29 mouse cellular contexts compared by ENCODE assay signal in the genomic region with DNA sequence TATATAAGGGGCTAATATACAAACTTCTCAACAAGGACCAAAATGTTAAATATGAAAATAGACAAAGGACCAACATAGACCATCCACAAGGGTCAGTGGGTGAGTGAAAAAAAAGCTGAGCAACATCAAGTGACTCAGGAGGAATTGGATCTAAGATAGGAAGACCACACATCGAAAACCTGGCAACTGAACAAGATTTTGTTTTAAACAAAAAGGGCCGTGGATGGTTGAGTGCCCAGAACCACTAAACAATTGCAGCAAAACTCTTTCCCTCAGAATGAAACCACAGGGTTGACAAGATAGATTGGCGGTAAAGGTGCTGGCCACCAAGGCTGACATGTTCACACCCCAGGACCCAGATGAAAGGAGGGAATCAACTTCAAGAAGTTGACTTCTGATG.
DNase-seq lines count a peak whose midpoint lies in the region; ATAC-seq and TF ChIP-seq lines count a peak whose summit lies in the region.
"Had no signal": no experiment of that assay in that cellular context is flagged by ENCODE, and none has a peak within 500 bp of the region (broad histone marks: within the 10 kb centered on the region; RNA-seq: fewer than 3 reads in every experiment).

No protein-coding gene starts in this region.

- H3K4me3 ChIP-seq in midbrain, embryonic 11.5 days (ENCODE audit: low read depth, low read length) = no peak overlapping the region
- no peak overlapping the region for H3K4me3 ChIP-seq in midbrain, embryonic 10.5 days
- no peak overlapping the region for H3K4me3 ChIP-seq in C2C12 (ENCODE audit: insufficient read depth, poor library complexity, severe bottlenecking)
- H3K4me3 ChIP-seq: embryonic facial prominence, embryonic 12.5 days; embryonic facial prominence, embryonic 15.5 days; gastrocnemius, adult 2 months; heart, embryonic 10.5 days; heart, embryonic 13.5 days had no signal

- no peaks in the 10 kb centered on the region for H3K27me3 ChIP-seq in midbrain, embryonic 11.5 days (ENCODE audit: control insufficient read depth, insufficient read depth, low read length)
- H3K27me3 ChIP-seq in midbrain, embryonic 10.5 days (ENCODE audit: low read depth, poor library complexity, severe bottlenecking) = no peaks in the 10 kb centered on the region
- no peaks in the 10 kb centered on the region for H3K27me3 ChIP-seq in C2C12 (ENCODE audit: control insufficient read depth, insufficient read depth, insufficient read length)
- no peaks in the 10 kb centered on the region for H3K27me3 ChIP-seq in Patski
- H3K27me3 ChIP-seq: embryonic facial prominence, embryonic 12.5 days; embryonic facial prominence, embryonic 15.5 days; heart, embryonic 13.5 days had no signal

- CTCF ChIA-PET in Patski (lab: Charles Lee) = no interaction called here

- H3K9me3 ChIP-seq in midbrain, embryonic 11.5 days (ENCODE audit: control insufficient read depth, low read length) = no peaks in the 10 kb centered on the region
- H3K9me3 ChIP-seq in midbrain, embryonic 10.5 days (replicated peaks) = no peaks in the 10 kb centered on the region
- H3K9me3 ChIP-seq: embryonic facial prominence, embryonic 12.5 days; embryonic facial prominence, embryonic 15.5 days; heart, embryonic 10.5 days; heart, embryonic 13.5 days had no signal

- in situ Hi-C loops in Patski (cut with MboI; ENCODE audit: low pct_unique_long_range_greater_than_20kb) = loop anchor here (25.0 kb wide), 1 partner anchor 303 kb away; the partner anchor contains the start of gene Spry1

- POLR2A ChIA-PET in Patski (lab: Charles Lee) = interaction anchor here (0.8 kb wide), 1 partner anchor 24 kb away, joined by 4 read pairs; no protein-coding TSS in a partner anchor

- 85% methylated on average over 3 of the region's 3 CpGs for WGBS in midbrain, embryonic 11.5 days
- WGBS in midbrain, embryonic 10.5 days = 86% methylated on average over 3 of the region's 3 CpGs

- no peak for TF ChIP-seq CTCF in C2C12 (IDR thresholded peaks at IDR 0.05; ENCODE audit: control insufficient read depth, insufficient read depth, insufficient read length)
- TF ChIP-seq CTCF in Patski (IDR thresholded peaks at IDR 0.05) = no peak

- H3K79me2 ChIP-seq in C2C12 (ENCODE audit: control insufficient read depth, insufficient read depth) = no peaks in the 10 kb centered on the region

- peak; percentile 72 for DNase-seq in midbrain, embryonic 11.5 days (ENCODE audit: low spot score, missing footprints)
- no peak for DNase-seq in midbrain, embryonic 10.5 days (ENCODE audit: low spot score)
- DNase-seq in Patski (ENCODE audit: low read depth, low spot score) = peak; percentile 57
- DNase-seq in natural killer cell, adult 2 months (ENCODE audit: low spot score in 2 of 2) = peak; percentile 11 to 30
- DNase-seq in yolk sac, embryonic 10.5 days (ENCODE audit: low spot score) = no peak
- DNase-seq in embryo, embryonic 11 days = no peak
- no peak for DNase-seq in layer of hippocampus, adult 9-10 months (ENCODE audit: low spot score)
- DNase-seq: adrenal gland, postnatal 10 days; adrenal gland, postnatal 36 days; B cell, adult 2 months; cerebellum, adult 18-20 months; cerebellum, adult 9-10 months; cerebellum, postnatal 14 days; forebrain, postnatal 0 days; gastrocnemius, adult 2 months; gastrocnemius, postnatal 14 days; heart, adult 18-20 months; heart, postnatal 14 days; heart, postnatal 4 days had no signal

- no peak for ATAC-seq in midbrain, embryonic 11.5 days (ENCODE audit: low FRiP score)
- ATAC-seq in Patski = no peak
- ATAC-seq: activated CD4-positive, CD25-positive, alpha-beta regulatory T cell, adult 4 months; forebrain, embryonic 14.5 days; forebrain, postnatal 0 days; hindbrain, postnatal 0 days; intestine, postnatal 0 days had no signal

- no peak overlapping the region for H3ac ChIP-seq in C2C12 (ENCODE audit: control insufficient read depth, insufficient read length, low read depth)

- no peak overlapping the region for H3K27ac ChIP-seq in midbrain, embryonic 11.5 days (ENCODE audit: low read depth, low read length)
- H3K27ac ChIP-seq in midbrain, embryonic 10.5 days (replicated peaks) = no peak overlapping the region
- H3K27ac ChIP-seq: embryonic facial prominence, embryonic 12.5 days; embryonic facial prominence, embryonic 15.5 days; gastrocnemius, adult 2 months; heart, embryonic 10.5 days; heart, embryonic 13.5 days; hindbrain, embryonic 14.5 days; hindbrain, postnatal 0 days had no signal

- H3K36me3 ChIP-seq in midbrain, embryonic 11.5 days (ENCODE audit: control insufficient read depth, insufficient read depth, low read length) = no peaks in the 10 kb centered on the region
- H3K36me3 ChIP-seq in midbrain, embryonic 10.5 days = no peaks in the 10 kb centered on the region
- no peaks in the 10 kb centered on the region for H3K36me3 ChIP-seq in C2C12 (ENCODE audit: control insufficient read depth, insufficient read depth)
- H3K36me3 ChIP-seq: embryonic facial prominence, embryonic 12.5 days; embryonic facial prominence, embryonic 15.5 days; heart, embryonic 10.5 days; heart, embryonic 13.5 days had no signal

- no peak overlapping the region for H3K9ac ChIP-seq in midbrain, embryonic 11.5 days (ENCODE audit: low read length)
- H3K9ac ChIP-seq: embryonic facial prominence, embryonic 12.5 days; embryonic facial prominence, embryonic 15.5 days; forebrain, postnatal 0 days; heart, embryonic 13.5 days; hindbrain, embryonic 14.5 days had no signal

- H3K79me3 ChIP-seq in C2C12 (ENCODE audit: low read depth) = no peaks in the 10 kb centered on the region

- no peaks in the 10 kb centered on the region for H3K4me1 ChIP-seq in midbrain, embryonic 11.5 days (ENCODE audit: control insufficient read depth, insufficient read depth, low read length)
- peaks cover 17% of the 10 kb centered on the region for H3K4me1 ChIP-seq in midbrain, embryonic 10.5 days

- no peak overlapping the region for H3K4me2 ChIP-seq in midbrain, embryonic 11.5 days
- H3K4me2 ChIP-seq: embryonic facial prominence, embryonic 12.5 days; embryonic facial prominence, embryonic 15.5 days; heart, embryonic 13.5 days; hindbrain, embryonic 14.5 days had no signal

TF ChIP-seq in C2C12, 6 proteins besides CTCF, POLR2A, EP300 and RAD21:
- no peak for TF ChIP-seq MYOG (IDR thresholded peaks at IDR 0.05; ENCODE audit: control insufficient read depth, extremely low read depth, insufficient read length)
- TF ChIP-seq CEBPB (IDR thresholded peaks at IDR 0.05; ENCODE audit: low read depth) = peak; percentile 42
- no peak for TF ChIP-seq FOSL1 (IDR thresholded peaks at IDR 0.05; ENCODE audit: insufficient read depth, low read length, poor library complexity, severe bottlenecking)
- TF ChIP-seq MYOD1 (IDR thresholded peaks at IDR 0.05; ENCODE audit: control insufficient read depth, insufficient read length, low read depth) = no peak

Comparison
In these comparisons a context has a peak if more than half of its experiments do, and no peak if none do; other contexts are left out.
1. DNase-seq: peak in midbrain, embryonic 11.5 days (single experiment), Patski (single experiment) and natural killer cell, adult 2 months (2 of 2); none in midbrain, embryonic 10.5 days (single experiment), yolk sac, embryonic 10.5 days (single experiment), embryo, embryonic 11 days (single experiment) and layer of hippocampus, adult 9-10 months (single experiment).